Mouse (Mus musculus): Measurements from ENCODE around the gene Apol11a.
"Not testable (repeated sequence)": the region's sequence is repeated elsewhere in the genome, so short reads cannot be mapped to it uniquely, and the experiment has no call there.

The Apol11a gene

GRCm38 (mm10) chr15:77507966-77508365 is at the start of gene Apol11a:
Gene Apol11a (plus strand): TSS chr15:77508271.
- not testable (repeated sequence) for DNase-seq (ENCODE audit: low read depth, low spot score)

GRCm38 (mm10) chr15:77474699-77475390 is 33.2 kb upstream of the Apol11a start:
- not testable (repeated sequence) for DNase-seq (ENCODE audit: low read depth, low spot score)

- not testable (repeated sequence) for DNase-seq (ENCODE audit: low read depth, low spot score)
Observed at GRCm38 (mm10) chr15:77476693-77477092, 31.4 kb upstream of the Apol11a start, which contains the start of gene Apol10a. Gene Apol10a (plus strand): TSS chr15:77477047.

- no peak for DNase-seq (ENCODE audit: low read depth, low spot score)
Observed at GRCm38 (mm10) chr15:77482140-77482794, 25.8 kb upstream of the Apol11a start.

GRCm38 (mm10) chr15:77493181-77493580 is 14.9 kb upstream of the Apol11a start:
- not testable (repeated sequence) for DNase-seq (ENCODE audit: low read depth, low spot score)

- DNase-seq (ENCODE audit: low read depth, low spot score): not testable (repeated sequence)
Observed at GRCm38 (mm10) chr15:77494694-77495093, 13.4 kb upstream of the Apol11a start.

GRCm38 (mm10) chr15:77520596-77520995 is 12.5 kb downstream of the Apol11a start:
- DNase-seq (ENCODE audit: low read depth, low spot score): not testable (repeated sequence)

GRCm38 (mm10) chr15:77523186-77523843 is 15.2 kb downstream of the Apol11a start:
- DNase-seq (ENCODE audit: low read depth, low spot score): peak; percentile 1

- no peak for DNase-seq (ENCODE audit: low read depth, low spot score)
Observed at GRCm38 (mm10) chr15:77533216-77533615, 25.1 kb downstream of the Apol11a start, which contains the start of gene Apol7c. Gene Apol7c (minus strand): TSS chr15:77533316.

GRCm38 (mm10) chr15:77539221-77539620 is 31.1 kb downstream of the Apol11a start:
- not testable (repeated sequence) for DNase-seq (ENCODE audit: low read depth, low spot score)

- no peak for DNase-seq (ENCODE audit: low read depth, low spot score)
Observed at GRCm38 (mm10) chr15:77561792-77562191, 53.7 kb downstream of the Apol11a start, which contains the start of gene 1700025B11Rik. Gene 1700025B11Rik (minus strand): TSS chr15:77561892.

- no peak for DNase-seq (ENCODE audit: low read depth, low spot score)
Observed at GRCm38 (mm10) chr15:77563219-77563618, 55.1 kb downstream of the Apol11a start.
